Mouse (Mus musculus): ENCODE data around the gene Nup155. TPM values are rescaled to one million over a fixed set of nuclear protein-coding genes. Genes with fewer than 3 reads are reported as not detected.

The Nup155 gene
- polyA plus RNA-seq, 1 experiment from 2014 or later: 20.1 TPM

Other genes starting within 250 kb of the Nup155 start
- 63.5 and 69.6 TPM in 2 replicates for gene Wdr70, start 10.1 kb upstream of the Nup155 start, polyA plus RNA-seq (2016; fragmentation: Nextera tagmentation; extraction: Ambion mirVana)
- gene Cplane1, start 59.8 kb downstream of the Nup155 start, polyA plus RNA-seq (2016; fragmentation: Nextera tagmentation; extraction: Ambion mirVana): 14.3 and 14.7 TPM in 2 replicates